Mouse (Mus musculus) gastrocnemius, postnatal 14 days (tissue): ENCODE results near the gene Agfg1. TPM values are rescaled to one million over a fixed set of nuclear protein-coding genes. Genes with fewer than 3 reads are reported as not detected.
"Not testable (repeated sequence)": the region's sequence is repeated elsewhere in the genome, so short reads cannot be mapped to it uniquely, and the experiment has no call there.

Source experiments
- DNase-seq: peaks from one replicate; pipeline ENCODE4 v3.0.0; 2021; ENCODE audit warnings: mixed read lengths
- intact Hi-C: fragments of 180-260 bp; cut with DNase I; formaldehyde crosslinking; loops from one replicate; pipeline ENCODE4 v1.15.1; 2025; ENCODE audit warnings: low total_unique reads
- microRNA-seq, 2 experiments: library from miRNA; unstranded; fragments of <30 nt; microRNA quantifications; one replicate each; pipeline ENCODE4 v1.2.0; 2021
- total RNA-seq, 2 experiments: library from RNA; stranded (reverse); gene quantifications; 2 replicates each; pipeline ENCODE4 v1.2.3; 2021

Gene Agfg1
- total RNA-seq, 2 experiments from 2014 or later: 21.5 to 25.3 TPM

- DNase-seq: no peak
- intact Hi-C loops: no loop called here
Measured at GRCm38 (mm10) chr1:82879172-82879571, 39.9 kb downstream of the Agfg1 start.

- DNase-seq: no peak
- intact Hi-C loops: no loop called here
Measured at GRCm38 (mm10) chr1:82880196-82880595, 40.9 kb downstream of the Agfg1 start.

GRCm38 (mm10) chr1:82893269-82893668 lies 54.0 kb downstream of the Agfg1 start:
- DNase-seq: no peak
- intact Hi-C loops: no loop called here

GRCm38 (mm10) chr1:82900567-82900966 lies 61.3 kb downstream of the Agfg1 start:
- DNase-seq: no peak
- intact Hi-C loops: no loop called here

- DNase-seq: no peak
- intact Hi-C loops: no loop called here
Measured at GRCm38 (mm10) chr1:82901201-82901600, 61.9 kb downstream of the Agfg1 start.

- intact Hi-C loops: no loop called here
- DNase-seq: no peak
Measured at GRCm38 (mm10) chr1:82905886-82906285, 66.6 kb downstream of the Agfg1 start.

GRCm38 (mm10) chr1:82913025-82913424 lies 73.7 kb downstream of the Agfg1 start, which contains the start of gene A030005L19Rik:
TSS of gene A030005L19Rik (plus strand) at chr1:82913325.
- no peak for DNase-seq
- intact Hi-C loops: no loop called here

GRCm38 (mm10) chr1:82913434-82913833 lies 74.2 kb downstream of the Agfg1 start:
- DNase-seq, intact Hi-C loops: not testable (repeated sequence)

GRCm38 (mm10) chr1:82924650-82925049 lies 85.4 kb downstream of the Agfg1 start, which contains the start of gene A030014E15Rik:
TSS of gene A030014E15Rik (plus strand) at chr1:82924917.
- DNase-seq: no peak
- intact Hi-C loops: no loop called here

- DNase-seq, intact Hi-C loops: not testable (repeated sequence)
Measured at GRCm38 (mm10) chr1:82930558-82930957, 91.3 kb downstream of the Agfg1 start.

GRCm38 (mm10) chr1:82931326-82931725 lies 92.0 kb downstream of the Agfg1 start, which contains the start of gene Gm6217:
TSS of gene Gm6217 (minus strand) at chr1:82931399.
- intact Hi-C loops, DNase-seq: not testable (repeated sequence)

- DNase-seq: no peak
Measured at GRCm38 (mm10) chr1:82938666-82939065, 99.4 kb downstream of the Agfg1 start.

GRCm38 (mm10) chr1:82942505-82942904 lies 103.2 kb downstream of the Agfg1 start:
- DNase-seq, intact Hi-C loops: not testable (repeated sequence)

More at GRCm38 (mm10) chr1:82938666-82939065, 99.4 kb downstream of the Agfg1 start:
- intact Hi-C loops: no loop called here

GRCm38 (mm10) chr1:82943295-82943694 lies 104.0 kb downstream of the Agfg1 start, which contains the start of gene A030003K21Rik:
TSS of gene A030003K21Rik (minus strand) at chr1:82943388.
- intact Hi-C loops, DNase-seq: not testable (repeated sequence)

- intact Hi-C loops, DNase-seq: not testable (repeated sequence)
Measured at GRCm38 (mm10) chr1:82946029-82946428, 106.7 kb downstream of the Agfg1 start.

- DNase-seq: no peak
- intact Hi-C loops: no loop called here
Measured at GRCm38 (mm10) chr1:82948601-82949000, 109.3 kb downstream of the Agfg1 start.

Small RNA genes within 50 kb of the gene (microRNA-seq; reads per million reads assigned to microRNA genes)
- gene Gm22396: 0.32 to 1.0 reads per million in 2 experiments

Other genes starting within 250 kb of the Agfg1 start
- gene Mff, start 114.6 kb upstream of the Agfg1 start, total RNA-seq: 100 to 1,000 TPM; 116 to 131 TPM
- gene Tm4sf20, start 71.0 kb upstream of the Agfg1 start, total RNA-seq: not detected
- not detected for gene Gm47791, start 68.2 kb upstream of the Agfg1 start, total RNA-seq
- not detected for gene A030005L19Rik, start 73.8 kb downstream of the Agfg1 start, total RNA-seq
- not detected for gene A030014E15Rik, start 85.4 kb downstream of the Agfg1 start, total RNA-seq
- not detected for gene Gm6217, start 91.9 kb downstream of the Agfg1 start, total RNA-seq
- not detected for gene A030003K21Rik, start 103.9 kb downstream of the Agfg1 start, total RNA-seq
- gene Gm7544, start 116.5 kb downstream of the Agfg1 start, total RNA-seq: not detected
- not detected for gene Gm47955, start 120.8 kb downstream of the Agfg1 start, total RNA-seq
- gene Gm47959, start 161.1 kb downstream of the Agfg1 start, total RNA-seq: not detected
- not detected for gene Slc19a3, start 199.0 kb downstream of the Agfg1 start, total RNA-seq
- not detected for gene Krtap28-10, start 203.0 kb downstream of the Agfg1 start, total RNA-seq
- gene Gm47969, start 205.4 kb downstream of the Agfg1 start, total RNA-seq: not detected
- gene A030005K14Rik, start 219.9 kb downstream of the Agfg1 start, total RNA-seq: not detected
- gene Krtap28-13, start 221.4 kb downstream of the Agfg1 start, total RNA-seq: not detected